Mouse (Mus musculus): Measurements from ENCODE around the gene Cep41.

The Cep41 gene

DNA sequence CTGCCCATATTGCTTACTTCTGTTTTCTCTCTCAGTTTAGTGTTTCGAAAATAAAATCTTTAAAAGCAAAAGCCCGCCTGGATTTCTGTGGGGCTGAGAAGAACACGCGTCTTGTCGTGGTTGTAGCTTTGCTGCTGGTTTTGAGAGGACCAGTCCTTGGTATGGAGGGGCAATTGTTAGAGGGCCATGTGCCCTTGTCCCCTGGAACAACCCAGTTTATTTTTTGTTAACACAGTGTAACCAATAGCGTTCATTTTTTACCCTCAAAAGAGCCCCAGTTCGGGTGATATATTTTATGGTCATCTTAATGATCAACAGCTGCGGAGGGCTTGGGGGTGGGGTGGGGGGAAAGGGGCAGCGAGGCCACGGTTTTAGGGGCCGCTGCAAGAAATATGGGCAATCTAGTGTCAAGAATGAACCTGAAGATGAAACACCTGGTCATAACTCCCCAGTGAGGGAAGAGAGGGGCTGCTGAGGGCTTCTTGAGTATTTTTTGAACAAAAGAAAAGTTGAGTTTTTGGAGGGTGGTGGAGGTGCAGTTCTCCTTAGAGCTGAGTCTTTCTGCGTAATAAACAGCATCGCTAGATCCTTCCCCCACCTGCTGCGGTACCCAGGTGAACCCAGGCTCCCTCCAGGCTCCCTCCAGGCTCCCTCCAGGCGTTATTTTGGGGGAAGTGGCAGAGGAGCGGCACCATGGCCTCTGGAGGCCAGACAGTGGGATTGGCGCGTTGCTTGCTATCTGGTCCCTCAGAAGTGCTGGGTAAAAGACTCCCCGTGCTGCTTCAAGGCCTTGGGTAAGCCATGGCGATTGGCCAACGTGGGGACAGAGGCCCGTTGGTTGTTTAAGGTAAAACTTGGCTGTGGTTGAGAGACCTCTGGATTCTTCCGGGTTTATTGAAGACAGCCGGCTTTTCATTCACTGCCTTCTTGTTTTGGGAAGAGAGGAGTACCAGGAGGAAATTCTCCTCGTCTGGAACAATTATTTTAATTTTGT, 17.1 kb upstream of the Cep41 start:
- no peak for DNase-seq (ENCODE audit: low read depth)

DNA sequence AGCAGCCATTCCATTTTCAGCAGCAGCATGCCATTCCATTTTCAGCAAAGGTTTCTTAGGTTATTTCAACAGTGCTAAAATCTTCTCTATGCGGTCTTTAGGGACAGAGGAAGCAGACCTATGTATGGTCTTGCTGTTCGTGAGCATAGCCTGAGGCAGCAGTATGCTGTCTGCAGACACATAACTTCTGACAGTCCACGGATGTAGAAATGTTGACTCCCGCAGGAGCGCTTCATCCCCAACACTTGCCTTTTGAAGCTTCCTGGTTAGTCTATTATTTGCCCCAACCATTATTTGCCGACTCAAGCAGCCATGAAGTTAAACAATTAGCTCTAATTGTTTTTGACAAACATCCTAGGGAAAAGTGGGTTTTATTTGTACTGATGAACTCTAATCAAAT, 15.6 kb upstream of the Cep41 start:
- DNase-seq (ENCODE audit: low read depth): no peak

DNA sequence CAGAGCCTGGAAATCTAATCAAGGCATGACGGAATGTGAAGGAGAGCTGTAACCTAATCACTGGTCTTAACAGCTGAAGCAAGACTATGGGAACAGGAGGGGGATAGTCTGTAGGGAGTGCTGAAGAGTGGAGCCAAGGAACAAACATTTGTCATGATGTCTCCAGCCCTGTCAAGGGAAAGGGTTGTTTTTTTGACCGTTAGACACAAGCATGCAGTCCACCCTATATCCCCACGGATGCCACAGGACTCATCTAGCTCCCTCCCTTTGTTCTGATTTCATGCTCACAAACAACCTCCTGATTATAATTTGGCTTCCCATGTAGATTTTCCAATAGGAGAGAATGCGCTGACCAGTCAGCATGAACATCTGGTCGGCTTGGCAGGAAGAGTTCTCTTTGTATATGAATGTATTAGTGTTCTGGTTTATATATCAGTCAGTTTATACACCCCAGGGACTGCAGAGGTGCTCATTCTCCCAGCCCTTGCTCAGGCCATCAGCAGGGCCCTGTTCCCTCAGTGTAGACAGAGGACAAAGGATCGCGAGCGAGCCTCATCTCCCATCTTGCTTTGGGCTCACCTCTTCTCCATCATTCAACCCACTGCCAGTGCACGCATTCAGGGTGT, 10.5 kb upstream of the Cep41 start:
- no peak for DNase-seq (ENCODE audit: low read depth)

DNA sequence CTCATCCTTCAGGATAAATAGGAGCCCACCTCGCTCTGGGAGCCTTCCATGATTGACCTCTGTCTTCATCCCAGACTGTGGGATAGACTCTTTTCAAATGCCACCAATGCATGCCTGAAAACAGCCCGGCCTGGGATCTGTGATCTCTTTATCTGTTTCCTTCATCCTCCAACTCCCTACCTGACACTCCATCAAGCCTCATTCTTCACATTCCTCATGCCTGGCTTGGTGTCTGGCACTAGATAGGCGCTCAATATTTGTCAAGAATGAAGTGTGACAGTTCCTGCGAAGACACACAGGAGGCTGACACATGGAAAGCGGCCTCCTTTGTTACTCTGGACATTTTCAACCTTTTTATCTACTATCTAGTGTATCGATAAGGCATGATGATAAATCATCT, 9.9 kb upstream of the Cep41 start:
- no peak for DNase-seq (ENCODE audit: low read depth)

DNA sequence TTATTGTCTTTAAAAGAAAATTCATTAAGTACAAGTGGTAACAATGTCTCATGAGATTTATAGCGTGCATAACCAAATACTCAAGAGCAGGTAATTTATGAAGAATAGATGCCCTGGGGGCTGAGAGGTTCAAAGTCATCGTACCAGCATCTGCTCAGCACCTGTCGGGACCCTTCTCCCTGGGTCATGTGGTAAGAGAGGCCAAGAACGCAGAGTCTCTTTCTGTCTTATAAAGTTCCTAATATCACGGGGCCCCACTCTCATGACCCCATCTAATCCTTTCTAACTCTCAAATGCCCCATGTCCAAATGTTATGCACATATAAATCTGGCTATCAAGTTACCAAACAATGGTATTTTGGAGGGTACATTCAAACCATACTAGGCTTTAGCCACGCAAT, 9.3 kb upstream of the Cep41 start:
- DNase-seq (ENCODE audit: low read depth): no peak

DNA sequence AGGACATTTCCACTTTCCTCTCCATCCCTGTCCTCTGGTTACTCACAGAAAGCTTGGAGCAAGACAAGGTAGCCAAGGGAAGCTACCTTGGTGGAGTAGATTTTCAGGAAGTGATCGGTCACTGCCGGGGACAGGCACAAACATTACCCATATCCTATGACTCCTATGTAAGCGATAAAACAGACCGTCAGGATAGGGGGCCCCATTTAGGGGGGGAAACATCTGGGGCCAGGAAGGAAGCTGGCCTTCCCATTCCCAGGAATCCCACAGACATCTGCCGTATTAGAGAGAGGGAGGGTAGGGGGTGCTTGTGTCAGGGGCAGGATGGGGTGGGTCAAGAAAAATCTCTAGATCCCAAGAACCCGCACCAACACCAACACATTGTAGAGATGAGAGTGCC, 6.6 kb upstream of the Cep41 start:
- peak; percentile 32 for DNase-seq (ENCODE audit: low read depth)

DNA sequence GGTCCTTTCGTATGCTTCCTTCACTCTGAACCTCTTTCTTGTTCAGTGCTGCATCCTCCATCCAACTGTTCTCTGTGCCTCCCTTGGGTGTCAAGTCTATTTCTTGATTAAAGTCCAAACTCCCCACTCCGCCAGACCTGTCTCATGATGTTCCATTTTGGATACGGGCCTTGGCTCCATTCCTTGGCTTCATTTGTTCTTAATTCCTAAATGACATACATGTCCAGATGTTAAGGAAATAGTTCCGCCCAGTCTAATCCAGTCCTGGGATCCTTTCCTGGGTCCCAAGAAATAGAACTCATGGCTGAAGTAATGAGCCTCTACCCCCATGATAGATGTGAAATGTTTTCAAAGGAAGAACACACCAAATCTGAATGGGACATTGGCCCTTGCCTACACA, 4.5 kb upstream of the Cep41 start:
- no peak for DNase-seq (ENCODE audit: low read depth)

DNA sequence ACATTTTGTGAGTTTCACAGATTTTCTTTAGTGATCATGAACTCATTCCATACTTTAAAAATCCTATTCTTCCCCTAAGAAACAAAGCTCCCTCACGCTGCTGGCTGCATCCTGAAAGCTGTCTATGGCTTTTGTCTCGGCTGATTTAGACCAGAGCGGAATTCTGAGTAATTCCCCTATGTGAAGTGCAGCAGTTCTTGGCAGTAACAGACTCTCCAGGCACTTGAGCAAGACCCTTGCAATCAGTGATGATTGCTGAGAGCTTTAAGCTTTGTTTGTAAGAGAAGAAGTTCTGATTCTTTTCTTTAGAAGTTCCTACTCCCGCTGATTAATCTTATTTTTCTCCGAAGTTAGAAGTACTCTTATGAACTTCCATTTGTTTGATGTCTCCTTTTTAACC, 3.9 kb upstream of the Cep41 start:
- no peak for DNase-seq (ENCODE audit: low read depth)

DNA sequence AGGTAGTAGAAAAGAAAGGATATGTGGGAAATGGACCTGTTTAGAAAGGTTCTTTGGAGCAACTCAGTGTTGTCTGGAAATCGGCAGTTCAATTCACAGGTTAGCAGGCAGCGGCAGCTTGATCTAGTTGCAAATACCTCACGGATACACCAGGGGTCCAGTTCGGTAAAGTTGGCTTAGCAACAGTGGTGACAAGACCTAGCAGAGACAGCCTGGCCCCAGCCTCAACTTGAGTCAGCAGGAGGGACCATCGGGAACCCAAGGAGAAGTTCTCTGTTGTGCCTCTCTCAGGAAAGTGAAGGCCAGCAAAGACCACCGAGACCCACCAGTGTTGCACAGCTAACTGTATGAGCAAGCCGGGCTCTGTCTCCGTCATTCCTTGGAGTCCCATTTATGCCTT, 1.6 kb upstream of the Cep41 start:
- no peak for DNase-seq (ENCODE audit: low read depth)

DNA sequence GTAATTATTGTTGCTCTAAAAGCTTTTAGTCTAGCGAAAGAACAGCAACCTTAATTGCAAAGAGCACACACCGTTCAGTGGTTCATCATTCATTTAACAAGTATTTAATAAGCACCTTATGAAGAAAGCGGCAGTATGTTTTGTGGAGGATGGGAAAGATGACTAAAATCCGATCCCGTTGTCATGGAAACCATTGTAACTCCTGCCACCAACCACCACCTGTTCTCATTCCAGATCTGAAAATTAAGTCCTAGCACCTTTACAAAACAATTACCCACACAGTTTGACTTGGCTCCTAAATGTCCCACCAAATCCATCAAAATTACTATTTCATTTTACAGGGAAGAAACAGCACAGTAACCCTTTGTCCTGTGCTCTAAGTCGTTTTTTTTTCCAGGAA, 660 bp upstream of the Cep41 start:
- no peak for DNase-seq (ENCODE audit: low read depth)

DNA sequence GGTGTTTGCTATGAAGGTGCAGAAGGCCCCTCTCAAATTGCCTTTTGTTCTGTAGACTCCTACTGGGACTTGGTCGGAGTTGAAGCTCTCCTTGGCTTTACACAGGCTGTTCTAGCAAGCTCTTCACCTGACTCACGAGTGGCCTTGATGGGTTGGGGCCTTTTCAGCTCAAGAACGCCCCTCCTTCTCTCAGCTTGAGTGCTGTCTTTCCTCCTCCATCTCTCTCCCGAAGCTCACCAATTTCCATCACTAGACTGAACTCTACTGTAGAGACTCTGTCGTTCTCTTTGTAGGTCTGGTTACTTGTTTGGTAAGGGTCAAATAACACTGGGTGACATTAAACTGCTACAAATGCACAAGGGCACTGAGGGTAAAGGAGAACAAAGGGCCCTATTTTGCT, 723 bp downstream of the Cep41 start:
- DNase-seq (ENCODE audit: low read depth): peak; percentile 50

DNA sequence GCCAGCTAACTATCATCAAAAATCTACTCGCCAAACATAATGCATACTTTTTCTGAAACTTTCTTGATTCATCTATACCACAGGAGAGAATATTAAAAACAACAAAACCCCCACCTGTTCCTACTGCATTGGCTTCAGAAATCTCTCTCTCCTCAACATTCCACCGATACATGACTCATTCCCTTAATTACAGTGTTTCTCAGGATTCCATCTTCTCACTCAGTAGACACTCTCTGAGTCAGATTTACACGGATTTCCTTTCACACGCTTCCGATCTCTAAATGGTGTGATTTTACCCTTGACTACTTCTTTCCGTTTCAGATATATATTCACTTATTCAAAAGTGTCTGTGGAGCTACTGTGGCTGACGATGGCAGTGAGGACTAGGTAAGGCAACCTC, 6.4 kb downstream of the Cep41 start:
- DNase-seq (ENCODE audit: low read depth): no peak

DNA sequence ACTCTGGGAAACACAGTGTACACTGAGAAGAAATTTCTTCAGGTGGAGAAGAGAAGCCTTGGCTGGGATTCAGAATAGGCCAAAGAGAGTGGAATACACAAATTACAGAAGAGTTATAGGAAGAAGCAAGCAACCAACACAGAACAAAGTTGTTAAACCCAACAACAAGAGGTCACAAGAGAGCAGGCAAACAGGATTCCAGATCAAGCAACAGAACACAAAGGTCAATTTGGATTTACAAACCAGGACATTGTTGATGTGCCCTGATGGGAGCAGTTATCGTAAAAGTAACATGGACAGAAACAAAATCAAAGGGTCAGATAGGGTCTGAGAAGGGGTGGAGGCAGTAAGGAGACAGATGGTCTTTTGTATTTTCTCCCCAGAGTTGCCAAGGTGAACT, 9.0 kb downstream of the Cep41 start:
- DNase-seq (ENCODE audit: low read depth): no peak

DNA sequence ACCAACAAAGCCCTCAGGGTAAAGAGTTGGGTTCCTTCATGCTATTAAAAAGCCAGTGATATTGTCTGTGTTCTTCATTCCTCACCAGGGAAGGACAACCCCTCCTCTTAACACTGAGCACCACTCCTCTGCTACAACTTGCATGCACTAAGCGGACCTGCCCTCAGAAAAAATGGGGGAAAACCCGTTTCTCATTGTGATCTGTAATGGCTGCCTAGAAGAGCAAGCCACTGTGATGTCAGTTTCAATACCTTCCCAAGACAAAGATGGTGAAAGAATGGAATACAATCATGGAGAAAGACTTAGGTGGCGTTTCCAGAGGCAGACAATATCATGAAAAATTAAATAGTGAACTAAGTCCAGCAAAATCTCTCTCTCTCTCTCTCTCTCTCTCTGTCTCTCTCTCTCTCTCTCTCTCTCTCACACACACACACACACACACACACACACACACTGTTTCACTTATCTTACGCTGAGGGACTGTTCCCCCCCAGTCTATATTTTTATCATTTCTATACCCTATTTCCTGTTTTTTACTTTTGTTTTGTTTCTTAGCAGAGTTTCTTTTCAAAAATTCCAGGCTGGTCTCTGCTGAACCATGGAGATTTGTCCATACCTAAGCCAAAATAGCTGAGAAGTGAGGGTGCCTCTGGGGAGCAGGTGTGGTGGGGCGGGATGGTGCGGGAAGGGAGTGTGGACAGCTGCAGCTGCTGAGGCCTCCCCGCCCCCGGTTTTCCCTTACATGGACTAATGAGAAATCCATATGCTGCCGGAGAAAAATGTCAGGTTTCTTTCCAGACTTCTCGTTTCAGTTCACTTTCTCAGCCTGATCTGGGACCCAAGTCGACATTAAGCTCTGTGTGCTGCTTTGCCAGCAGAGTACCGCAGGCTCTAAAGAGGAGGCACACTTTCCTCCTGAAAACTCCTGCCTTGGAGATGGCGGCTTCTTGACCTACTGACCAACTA, 11.3 kb downstream of the Cep41 start:
- no peak for DNase-seq (ENCODE audit: low read depth)

DNA sequence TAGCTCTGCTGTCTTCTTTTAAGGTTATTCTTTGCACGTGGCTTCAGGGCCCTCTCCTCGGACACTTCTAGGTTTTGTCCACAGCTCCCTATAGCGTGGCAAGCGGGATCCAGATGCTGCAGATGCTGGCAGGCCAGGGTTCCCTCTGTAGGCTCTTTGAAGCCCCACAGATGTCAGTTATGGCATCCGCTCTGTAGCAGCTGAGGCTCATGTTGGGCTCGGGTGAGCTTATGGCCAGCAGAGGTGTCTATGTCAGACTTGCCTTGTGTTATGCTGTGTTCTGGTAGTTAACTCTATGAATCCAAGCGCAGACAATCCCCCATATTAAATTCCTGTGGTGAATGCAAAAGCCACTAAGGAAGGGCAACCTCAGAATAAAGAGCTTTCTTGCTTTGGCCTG, 13.1 kb downstream of the Cep41 start:
- no peak for DNase-seq (ENCODE audit: low read depth)

DNA sequence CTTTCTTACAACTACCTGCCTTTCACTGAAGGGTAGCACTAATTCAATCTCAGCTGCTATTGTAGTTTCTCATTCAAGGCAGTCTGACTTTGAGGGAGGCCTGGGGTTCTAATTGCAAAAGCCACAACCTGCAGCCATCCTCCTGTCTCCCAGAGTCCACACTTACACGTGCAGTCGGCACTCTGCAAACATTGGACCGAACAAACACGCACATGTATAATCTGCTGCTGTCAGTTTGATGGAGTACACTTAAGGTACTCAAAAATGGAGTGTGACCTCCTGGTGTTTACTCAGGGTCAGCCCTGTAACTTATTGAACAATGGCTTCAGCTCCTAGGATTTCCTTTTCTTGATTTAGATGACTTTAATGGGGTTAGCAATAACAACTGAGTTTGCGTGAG, 14.0 kb downstream of the Cep41 start:
- DNase-seq (ENCODE audit: low read depth): no peak

DNA sequence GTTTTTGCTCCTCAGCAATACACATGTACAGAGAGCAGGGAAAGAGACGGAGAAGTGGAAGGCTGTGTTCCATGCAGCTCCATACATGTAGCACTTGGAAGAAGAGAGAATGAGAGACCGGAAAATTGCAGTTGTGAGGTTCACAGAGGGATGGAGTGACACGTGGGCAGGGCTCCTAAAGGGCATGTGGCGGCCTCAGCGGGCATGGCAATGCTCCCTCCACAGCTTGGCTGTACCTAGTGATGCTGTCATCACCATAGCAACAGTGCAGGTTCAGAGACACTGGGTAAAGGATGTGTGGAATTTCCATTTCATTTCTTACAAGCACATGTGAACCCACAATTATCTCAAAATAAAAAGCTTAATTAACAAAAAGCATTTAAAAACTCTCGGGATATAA, 15.1 kb downstream of the Cep41 start:
- no peak for DNase-seq (ENCODE audit: low read depth)

DNA sequence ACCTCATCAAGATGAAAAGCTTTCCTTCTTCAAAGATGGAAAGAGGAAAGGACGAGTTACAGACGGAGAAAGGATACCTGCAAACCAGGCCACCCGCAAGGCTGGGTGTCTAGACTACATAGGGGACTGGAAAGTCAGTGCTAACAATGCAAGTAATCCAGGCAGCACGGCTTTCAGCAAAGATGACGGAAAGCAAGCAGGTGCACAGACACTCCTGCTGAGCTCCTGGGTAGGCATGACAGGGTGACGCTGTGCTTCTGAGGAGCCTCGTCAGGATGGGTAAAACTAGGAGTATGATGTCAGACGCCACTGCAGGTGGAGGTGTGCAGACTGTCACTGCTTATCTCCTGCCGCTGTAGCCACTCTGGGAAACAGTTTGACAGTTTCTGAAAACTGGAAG, 16.0 kb downstream of the Cep41 start:
- no peak for DNase-seq (ENCODE audit: low read depth)

DNA sequence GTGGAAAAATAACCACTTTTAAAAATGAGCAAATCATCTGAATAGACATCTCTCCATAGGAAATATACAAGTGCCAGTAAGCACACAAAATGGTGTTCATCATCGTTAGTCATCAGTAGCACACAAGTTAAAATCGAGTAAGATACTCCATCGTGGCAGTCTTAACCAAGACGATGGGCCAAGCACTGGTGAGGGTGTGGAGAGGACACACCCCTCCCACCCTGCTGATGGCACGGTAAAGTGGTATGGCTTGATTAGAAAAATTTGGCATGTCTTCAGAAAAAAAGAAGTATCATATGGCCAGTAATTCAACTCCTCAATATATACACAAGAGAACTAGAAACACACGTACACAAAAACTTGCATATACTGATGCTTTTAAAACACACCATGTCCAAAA, 17.0 kb downstream of the Cep41 start:
- no peak for DNase-seq (ENCODE audit: low read depth)

DNA sequence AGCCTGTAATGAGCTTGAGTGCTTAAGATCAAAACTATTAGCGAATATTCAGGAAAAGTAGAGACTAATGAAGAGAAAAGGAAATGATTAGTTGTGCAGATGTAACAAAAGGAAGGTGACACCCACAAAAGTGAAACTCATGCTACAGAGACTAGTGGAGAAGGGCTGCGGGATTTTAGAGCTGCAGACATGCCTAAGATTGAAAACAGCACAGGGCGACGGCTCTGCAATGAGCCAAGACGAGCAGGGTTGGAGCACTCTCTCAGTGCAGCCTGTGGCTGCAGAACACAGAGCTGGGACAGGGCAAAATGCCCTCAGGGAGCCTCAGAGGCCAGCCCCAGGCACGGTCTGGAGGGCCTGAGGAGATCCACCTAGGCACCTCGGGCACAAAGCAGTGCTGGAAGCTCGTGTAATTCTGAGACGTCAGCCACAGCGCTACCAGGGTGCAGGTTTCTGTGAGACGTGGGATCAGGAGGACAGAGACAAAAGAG, 18.2 kb downstream of the Cep41 start:
- DNase-seq (ENCODE audit: low read depth): no peak

DNA sequence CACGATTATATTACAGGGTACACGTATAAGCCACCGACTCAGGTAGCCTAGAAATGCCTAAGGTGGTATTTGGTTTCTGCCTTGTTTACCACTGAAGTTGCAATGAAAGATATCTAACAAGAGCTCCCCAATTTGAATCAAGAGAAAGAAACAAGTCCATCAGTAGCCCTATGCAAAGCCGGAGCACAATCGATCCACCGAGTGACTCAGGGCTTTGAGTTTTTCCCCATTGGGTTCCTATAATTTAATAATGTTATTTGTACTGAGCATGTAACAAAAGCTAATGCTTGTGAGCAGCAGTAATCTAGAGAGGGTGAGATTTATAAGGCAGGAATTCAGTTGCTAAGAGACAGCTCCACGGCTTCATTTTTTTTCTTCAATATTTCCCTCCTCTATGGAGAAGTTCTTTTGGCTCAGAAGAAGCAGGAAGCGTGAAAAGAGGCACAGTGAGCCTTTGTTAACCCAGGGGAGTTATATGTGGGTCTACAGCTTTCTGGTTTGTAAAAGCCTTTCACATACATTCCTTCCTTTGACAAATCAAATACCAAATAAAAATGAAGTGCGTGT, 18.8 kb downstream of the Cep41 start:
- no peak for DNase-seq (ENCODE audit: low read depth)

Measured in 416B (cell line).